Mouse (Mus musculus) heart, embryonic 14.5 days (tissue): ENCODE results near the gene Swsap1. TPM values are rescaled to one million over a fixed set of nuclear protein-coding genes. Genes with fewer than 3 reads are reported as not detected.
A peak's percentile ranks its signal among the peaks of the same experiment; 100 is the strongest.

ENCODE experiments used
- ATAC-seq: fragments of 200-750 bp; cut with Nextera tagmentation; 2 replicates; pipeline ENCODE4 v1.8.0; 2017; ENCODE audit warnings: low read depth, moderate TSS enrichment; ENCODE audit not compliant: insufficient number of reproducible peaks, insufficient read depth, low FRiP score
- H3K27ac ChIP-seq, 2 experiments: fragments of 200-500 bp in 1 of 2; fragments of 300-500 bp in 1 of 2; sonication (generic) in 1 of 2; replicated peaks in 1 of 2; 2 replicates each; pipeline ENCODE4 v1.5.1; 2012 to 2014; ENCODE audit warnings: low read depth in 2 of 2, low read length in 2 of 2, control low read depth in 1 of 2, mild to moderate bottlenecking in 1 of 2, mixed read lengths in 1 of 2; ENCODE audit not compliant: control insufficient read depth in 1 of 2, insufficient read depth in 1 of 2
- H3K27me3 ChIP-seq: fragments of 300-500 bp; sonication (generic); 2 replicates; pipeline ENCODE4 v1.6.1; 2014; ENCODE audit warnings: mild to moderate bottlenecking, low read length, control low read depth; ENCODE audit not compliant: control insufficient read depth, insufficient read depth
- H3K36me3 ChIP-seq: fragments of 300-500 bp; sonication (generic); 2 replicates; pipeline ENCODE4 v1.6.1; 2014; ENCODE audit warnings: mild to moderate bottlenecking, control low read depth, low read length, mixed read lengths; ENCODE audit not compliant: control insufficient read depth, insufficient read depth
- H3K4me1 ChIP-seq, 2 experiments: fragments of 200-500 bp in 1 of 2; fragments of 300-500 bp in 1 of 2; sonication (generic) in 1 of 2; 2 replicates each; pipeline ENCODE4 v1.6.1; 2012 to 2014; ENCODE audit warnings: low read length in 2 of 2, control low read depth in 1 of 2, mixed read lengths in 1 of 2; ENCODE audit not compliant: control insufficient read depth in 2 of 2, insufficient read depth in 2 of 2
- H3K4me2 ChIP-seq: fragments of 300-500 bp; sonication (generic); 2 replicates; pipeline ENCODE4 v1.6.1; 2014; ENCODE audit warnings: mild to moderate bottlenecking, low read length
- H3K4me3 ChIP-seq, 2 experiments: fragments of 200-500 bp in 1 of 2; fragments of 300-500 bp in 1 of 2; sonication (generic) in 1 of 2; 2 replicates each; pipeline ENCODE4 v1.5.1; 2012 to 2014; ENCODE audit warnings: low read length in 2 of 2, mild to moderate bottlenecking in 2 of 2, control low read depth in 1 of 2, low read depth in 1 of 2, moderate library complexity in 1 of 2; ENCODE audit not compliant: control insufficient read depth in 1 of 2, insufficient read depth in 1 of 2
- H3K9ac ChIP-seq: fragments of 300-500 bp; sonication (generic); 2 replicates; pipeline ENCODE4 v1.6.1; 2014; ENCODE audit warnings: mild to moderate bottlenecking, low read length
- H3K9me3 ChIP-seq: fragments of 300-500 bp; sonication (generic); 2 replicates; pipeline ENCODE4 v1.6.1; 2016; ENCODE audit warnings: low read length, control low read depth; ENCODE audit not compliant: control insufficient read depth
- WGBS: fragments of 180-500 bp; shearing (Covaris S2); extraction: QIAGEN DNeasy Blood & Tissue Kit; methylation state at CpG from one replicate; pipeline ENCODE4 v1.1.7; 2014; 5-methylcytosine and 5-hydroxymethylcytosine counted together
- polyA plus RNA-seq: library from polyadenylated mRNA; unstranded; fragments of >200 nt; fragmentation: Nextera tagmentation; extraction: Ambion mirVana; gene quantifications from 2 replicates; pipeline ENCODE4 v1.2.1, GENCODE M21; 2014

Swsap1 gene
- polyA plus RNA-seq, 1 experiment from 2014 or later = 9.8 TPM

GRCm38 (mm10) chr9:21987592-21988342, 32.2 kb downstream of the Swsap1 start:
- ATAC-seq = no peak
- 8% methylated on average over 36 of the region's 36 CpGs for WGBS
- no peak overlapping the region for H3K9ac ChIP-seq
- H3K9me3 ChIP-seq = no peaks in the 10 kb centered on the region
- peak overlapping the region in 1 of 2 experiments; percentile 43; a peak in 1 of 4 replicates for H3K4me3 ChIP-seq
- peaks cover 86% of the 10 kb centered on the region for H3K27me3 ChIP-seq
- H3K4me1 ChIP-seq = peaks cover 0 to 20% of the 10 kb centered on the region in 2 experiments; a peak in 3 of 4 replicates
- H3K27ac ChIP-seq = no peak overlapping the region
- H3K36me3 ChIP-seq = no peaks in the 10 kb centered on the region
- H3K4me2 ChIP-seq = peak overlapping the region; percentile 84

- no peaks in the 10 kb centered on the region for H3K9me3 ChIP-seq
Measured at GRCm38 (mm10) chr9:21988421-21989101, 33.0 kb downstream of the Swsap1 start.

GRCm38 (mm10) chr9:21989230-21990110, 33.9 kb downstream of the Swsap1 start, which contains the start of gene Rgl3:
TSS of gene Rgl3 (minus strand) at chr9:21989446.
- Histone ChIP-seq H3K36me3 (no peaks in the 10 kb centered on the region), H3K4me2 (peak within 1 kb of the TSS; percentile 84), H3K9me3 (no peaks in the 10 kb centered on the region), H3K27me3 (peaks cover 80% of the 10 kb centered on the region), H3K27ac (no peak within 1 kb of the TSS), H3K9ac (peak within 1 kb of the TSS; percentile 60), H3K4me3 (peak within 1 kb of the TSS; percentile 43 to 44), H3K4me1 (peaks cover 0 to 20% of the 10 kb centered on the region in 2 experiments; a peak in 3 of 4 replicates)
- no peak; the same call in 1 of the 2 replicates for ATAC-seq
- under 1% methylated on average over 35 of the region's 42 CpGs for WGBS

More at GRCm38 (mm10) chr9:21988421-21989101, 33.0 kb downstream of the Swsap1 start:
- Histone ChIP-seq H3K4me3 (peak overlapping the region; percentile 43 to 44), H3K4me2 (peak overlapping the region; percentile 84), H3K4me1 (peaks cover 0 to 20% of the 10 kb centered on the region in 2 experiments; a peak in 3 of 4 replicates), H3K27ac (no peak overlapping the region), H3K36me3 (no peaks in the 10 kb centered on the region), H3K27me3 (peaks cover 86% of the 10 kb centered on the region), H3K9ac (peak overlapping the region; percentile 60)
- WGBS = 1% methylated on average over 32 of the region's 32 CpGs
- ATAC-seq = no peak

GRCm38 (mm10) chr9:21992227-21992626, 36.7 kb downstream of the Swsap1 start:
- ATAC-seq = no peak
- no peak overlapping the region for H3K9ac ChIP-seq
- H3K4me2 ChIP-seq = no peak overlapping the region
- H3K4me3 ChIP-seq = no peak overlapping the region
- no peak overlapping the region for H3K27ac ChIP-seq
- no peaks in the 10 kb centered on the region for H3K36me3 ChIP-seq
- peaks cover 63% of the 10 kb centered on the region for H3K27me3 ChIP-seq
- 68% methylated on average over 4 of the region's 4 CpGs for WGBS
- no peaks in the 10 kb centered on the region for H3K9me3 ChIP-seq
- H3K4me1 ChIP-seq = peaks cover 0 to 20% of the 10 kb centered on the region in 2 experiments; a peak in 3 of 4 replicates

- WGBS = 81% methylated on average over 3 of the region's 3 CpGs
- Histone ChIP-seq H3K27ac (no peak overlapping the region), H3K4me2 (no peak overlapping the region), H3K9me3 (no peaks in the 10 kb centered on the region), H3K36me3 (no peaks in the 10 kb centered on the region), H3K27me3 (peaks cover 31% of the 10 kb centered on the region), H3K4me1 (no peaks in the 10 kb centered on the region), H3K4me3 (no peak overlapping the region), H3K9ac (no peak overlapping the region)
- ATAC-seq = no peak
Measured at GRCm38 (mm10) chr9:21996178-21996867, 40.8 kb downstream of the Swsap1 start.

GRCm38 (mm10) chr9:22000296-22000695, 44.7 kb downstream of the Swsap1 start:
- Histone ChIP-seq H3K27ac (no peak overlapping the region), H3K4me1 (peaks cover 9 to 14% of the 10 kb centered on the region in 2 experiments), H3K4me3 (no peak overlapping the region), H3K27me3 (peaks cover 10% of the 10 kb centered on the region), H3K36me3 (peaks cover 14% of the 10 kb centered on the region), H3K9me3 (no peaks in the 10 kb centered on the region), H3K9ac (no peak overlapping the region), H3K4me2 (no peak overlapping the region)
- WGBS = 82% methylated on average over 6 of the region's 6 CpGs
- ATAC-seq = no peak
